27 mouse cellular contexts compared by ENCODE assay signal in the genomic region with DNA sequence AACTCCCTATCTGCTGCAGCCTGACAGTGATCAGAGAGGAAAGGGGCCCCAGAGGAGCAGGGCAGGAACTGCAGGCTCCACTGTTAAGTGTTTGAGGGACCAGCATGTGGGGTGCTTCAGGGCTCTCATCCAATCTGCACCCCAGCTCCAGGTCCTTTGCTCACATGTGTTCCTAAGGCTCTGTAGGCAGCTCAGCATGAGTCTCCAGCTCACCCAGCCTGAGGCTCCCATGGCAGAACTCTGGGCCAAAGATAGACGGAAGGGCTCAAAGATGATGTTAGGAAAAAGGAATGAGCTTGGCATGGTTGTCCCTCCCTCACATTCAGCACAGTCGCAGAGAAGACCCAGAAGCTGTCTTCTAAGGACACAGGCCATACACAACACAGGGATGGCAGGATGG. TPM values are rescaled to one million over a fixed set of nuclear protein-coding genes. Genes with fewer than 3 reads are reported as not detected.
A peak's percentile ranks its signal among the peaks of the same experiment; 100 is the strongest.
DNase-seq lines count a peak whose midpoint lies in the region; ATAC-seq and TF ChIP-seq lines count a peak whose summit lies in the region.
"Had no signal": no experiment of that assay in that cellular context is flagged by ENCODE, and none has a peak within 500 bp of the region (broad histone marks: within the 10 kb centered on the region; RNA-seq: fewer than 3 reads in every experiment).

No protein-coding gene starts in this region.

- no peak for ATAC-seq in limb, embryonic 12.5 days (ENCODE audit: insufficient number of reproducible peaks, insufficient read depth, low FRiP score, low TSS enrichment, low read depth)
- no peak for ATAC-seq in limb, embryonic 14.5 days (ENCODE audit: low FRiP score, low read depth)
- ATAC-seq: CD4-positive, CD25-positive, alpha-beta regulatory T cell, adult 4 months; forebrain, embryonic 14.5 days had no signal

- TF ChIP-seq POLR2A in brain, embryonic 14.5 days (IDR thresholded peaks at IDR 0.05; ENCODE audit: borderline replicate concordance, extremely low read depth, insufficient read depth, insufficient read length, poor library complexity, severe bottlenecking) = no peak
- no peak for TF ChIP-seq POLR2A in limb, embryonic 14.5 days (IDR thresholded peaks at IDR 0.05; ENCODE audit: borderline replicate concordance, extremely low read depth, insufficient read depth, insufficient read length)

- intact Hi-C loops in heart, postnatal 25 days (cut with DNase I) = no loop called here

- H3K36me3 ChIP-seq in heart, embryonic 10.5 days = no peaks in the 10 kb centered on the region
- no peaks in the 10 kb centered on the region for H3K36me3 ChIP-seq in limb, embryonic 12.5 days
- H3K36me3 ChIP-seq in limb, embryonic 10.5 days = no peaks in the 10 kb centered on the region
- no peaks in the 10 kb centered on the region for H3K36me3 ChIP-seq in limb, embryonic 14.5 days (ENCODE audit: control insufficient read depth, insufficient read depth, low read length)
- H3K36me3 ChIP-seq: G1E; neural tube, embryonic 15.5 days had no signal

- H3K27ac ChIP-seq in heart, embryonic 10.5 days = peak overlapping the region; percentile 53; the same call in 1 of the 2 replicates
- H3K27ac ChIP-seq in limb, embryonic 12.5 days = 0 out of 2 replicates have a peak overlapping the region, but pooled peaks have one; percentile 84
- H3K27ac ChIP-seq in limb, embryonic 10.5 days = no peak overlapping the region
- H3K27ac ChIP-seq in limb, embryonic 14.5 days (replicated peaks; ENCODE audit: low read depth, low read length) = peak overlapping the region; percentile 63
- H3K27ac ChIP-seq: neural tube, embryonic 15.5 days had no signal

- no peak overlapping the region for H3K9ac ChIP-seq in limb, embryonic 12.5 days (replicated peaks)
- no peak overlapping the region for H3K9ac ChIP-seq in limb, embryonic 14.5 days (ENCODE audit: low read depth, low read length, severe bottlenecking)
- H3K9ac ChIP-seq: neural tube, embryonic 15.5 days had no signal

- H3K27me3 ChIP-seq in heart, embryonic 10.5 days (ENCODE audit: insufficient read depth, poor library complexity, severe bottlenecking) = no peaks in the 10 kb centered on the region
- H3K27me3 ChIP-seq in limb, embryonic 12.5 days = no peaks in the 10 kb centered on the region
- no peaks in the 10 kb centered on the region for H3K27me3 ChIP-seq in limb, embryonic 10.5 days (ENCODE audit: low read depth, poor library complexity, severe bottlenecking)
- H3K27me3 ChIP-seq in limb, embryonic 14.5 days (ENCODE audit: control insufficient read depth, insufficient read depth, low read length) = no peaks in the 10 kb centered on the region
- H3K27me3 ChIP-seq: neural tube, embryonic 15.5 days had no signal

- DNase-seq in heart, embryonic 10.5 days (ENCODE audit: low spot score) = no peak
- DNase-seq in heart, postnatal 25 days (ENCODE audit: low spot score) = no peak
- DNase-seq in limb, embryonic 10.5 days (ENCODE audit: low spot score) = no peak
- no peak for DNase-seq in brain, embryonic 14.5 days (ENCODE audit: low read depth)
- DNase-seq in limb, embryonic 14.5 days (ENCODE audit: low spot score) = no peak
- no peak for DNase-seq in urinary bladder, postnatal 14 days (ENCODE audit: low spot score)
- DNase-seq in right cerebral cortex, adult 2 months (ENCODE audit: low spot score in 2 of 2) = no peak
- DNase-seq: cerebellum, adult 2 months; lung, adult 18-20 months; midbrain, embryonic 14.5 days; right cerebral cortex, postnatal 4 days; thymus, postnatal 25 days had no signal

- H3K9me3 ChIP-seq in heart, embryonic 10.5 days = no peaks in the 10 kb centered on the region
- no peaks in the 10 kb centered on the region for H3K9me3 ChIP-seq in limb, embryonic 12.5 days
- H3K9me3 ChIP-seq in limb, embryonic 10.5 days (replicated peaks) = no peaks in the 10 kb centered on the region
- no peaks in the 10 kb centered on the region for H3K9me3 ChIP-seq in limb, embryonic 14.5 days (ENCODE audit: control insufficient read depth, low read length)
- H3K9me3 ChIP-seq: G1E; neural tube, embryonic 15.5 days had no signal

- no peak overlapping the region for H3K4me3 ChIP-seq in heart, embryonic 10.5 days
- no peak overlapping the region for H3K4me3 ChIP-seq in limb, embryonic 12.5 days (replicated peaks)
- H3K4me3 ChIP-seq in limb, embryonic 10.5 days = no peak overlapping the region
- H3K4me3 ChIP-seq in limb, embryonic 14.5 days (replicated peaks; ENCODE audit: low read length) = no peak overlapping the region
- H3K4me3 ChIP-seq: myocyte; neural tube, embryonic 15.5 days had no signal

- no peak overlapping the region for H3K4me2 ChIP-seq in limb, embryonic 12.5 days
- H3K4me2 ChIP-seq in limb, embryonic 14.5 days (replicated peaks; ENCODE audit: low read depth, low read length, severe bottlenecking) = no peak overlapping the region
- H3K4me2 ChIP-seq: neural tube, embryonic 15.5 days had no signal

- WGBS in heart, embryonic 10.5 days = 67% methylated on average over 2 of the region's 2 CpGs
- 76% methylated on average over 2 of the region's 2 CpGs for WGBS in limb, embryonic 12.5 days
- 85% methylated on average over 2 of the region's 2 CpGs for WGBS in limb, embryonic 10.5 days
- WGBS in limb, embryonic 14.5 days = 50% methylated on average over 2 of the region's 2 CpGs

- peaks cover 30% of the 10 kb centered on the region for H3K4me1 ChIP-seq in heart, embryonic 10.5 days
- peaks cover 38% of the 10 kb centered on the region for H3K4me1 ChIP-seq in limb, embryonic 12.5 days (replicated peaks)
- peaks cover 20% of the 10 kb centered on the region for H3K4me1 ChIP-seq in limb, embryonic 10.5 days
- peaks cover 50% of the 10 kb centered on the region for H3K4me1 ChIP-seq in limb, embryonic 14.5 days (ENCODE audit: control insufficient read depth, insufficient read depth, low read length)

- peak; percentile 16; the same call in 1 of the 2 replicates for TF ChIP-seq CTCF in brain, embryonic 14.5 days (IDR thresholded peaks at IDR 0.05; ENCODE audit: borderline replicate concordance, extremely low read depth, insufficient read depth, insufficient read length)

RNA-seq across cellular contexts. Expression of a gene that starts 16.0 kb away (rescaled TPM):
- polyA plus RNA-seq in heart, embryonic 10.5 days (2016; fragmentation: Nextera tagmentation; extraction: Ambion mirVana) = not detected in 2 replicates
- total RNA-seq in heart, postnatal 25 days (2021) = not detected
- not detected in 2 replicates for polyA plus RNA-seq in limb, embryonic 12.5 days (2016; fragmentation: Nextera tagmentation; extraction: Ambion mirVana)
- not detected in 2 replicates for polyA plus RNA-seq in limb, embryonic 10.5 days (2016; fragmentation: Nextera tagmentation; extraction: Ambion mirVana)
- polyA plus RNA-seq in brain, embryonic 14.5 days (2012; rRNA removed) = not detected in 2 replicates
- not detected in 2 replicates for polyA plus RNA-seq in limb, embryonic 14.5 days (2012; rRNA removed)
- polyA plus RNA-seq in limb, embryonic 14.5 days (2014; fragmentation: Nextera tagmentation; extraction: Ambion mirVana) = not detected in 2 replicates
- total RNA-seq: adrenal gland, adult 2 months; layer of hippocampus, adult 18-20 months; left cerebral cortex, adult 18-20 months had no signal
- polyA plus RNA-seq: adrenal gland, adult 2 months; cerebellum, adult 2 months; cortical plate, adult 2 months; forebrain, embryonic 14.5 days; G1E; hindbrain, embryonic 11.5 days; intestine, embryonic 14.5 days; kidney, embryonic 16.5 days; limb, embryonic 11.5 days; midbrain, embryonic 14.5 days; myocyte; testis, adult 2 months had no signal

RNA-seq across cellular contexts. Expression of a gene that starts 30.0 kb away (rescaled TPM):
- 0.17 and 0.21 TPM in 2 replicates for polyA plus RNA-seq in heart, embryonic 10.5 days (2016; fragmentation: Nextera tagmentation; extraction: Ambion mirVana)
- total RNA-seq in heart, postnatal 25 days (2021) = 1 to 10 TPM; 4.3 to 5.5 TPM
- 0.41 TPM in 1 of 2 replicates, not detected in the other for polyA plus RNA-seq in limb, embryonic 12.5 days (2016; fragmentation: Nextera tagmentation; extraction: Ambion mirVana)
- polyA plus RNA-seq in limb, embryonic 10.5 days (2016; fragmentation: Nextera tagmentation; extraction: Ambion mirVana) = 0.09 TPM in 1 of 2 replicates, not detected in the other
- 3.9 and 4.7 TPM in 2 replicates for polyA plus RNA-seq in brain, embryonic 14.5 days (2012; rRNA removed)
- 8.4 and 10.8 TPM in 2 replicates for polyA plus RNA-seq in limb, embryonic 14.5 days (2012; rRNA removed)
- polyA plus RNA-seq in limb, embryonic 14.5 days (2014; fragmentation: Nextera tagmentation; extraction: Ambion mirVana) = 6.0 and 7.0 TPM in 2 replicates
- polyA plus RNA-seq: CD4-positive, CD25-positive, alpha-beta regulatory T cell, adult 4 months; G1E had no signal

RNA-seq across cellular contexts. Expression of a gene that starts 46.8 kb away (rescaled TPM):
- 5.7 and 5.8 TPM in 2 replicates for polyA plus RNA-seq in heart, embryonic 10.5 days (2016; fragmentation: Nextera tagmentation; extraction: Ambion mirVana)
- total RNA-seq in heart, postnatal 25 days (2021) = 1 to 10 TPM; 3.0 to 4.2 TPM
- polyA plus RNA-seq in limb, embryonic 12.5 days (2016; fragmentation: Nextera tagmentation; extraction: Ambion mirVana) = 9.1 and 10.2 TPM in 2 replicates
- 7.2 TPM in 2 replicates for polyA plus RNA-seq in limb, embryonic 10.5 days (2016; fragmentation: Nextera tagmentation; extraction: Ambion mirVana)
- polyA plus RNA-seq in brain, embryonic 14.5 days (2012; rRNA removed) = 10.5 and 13.4 TPM in 2 replicates
- polyA plus RNA-seq in limb, embryonic 14.5 days (2012; rRNA removed) = 44.0 and 59.1 TPM in 2 replicates
- polyA plus RNA-seq in limb, embryonic 14.5 days (2014; fragmentation: Nextera tagmentation; extraction: Ambion mirVana) = 4.7 and 5.1 TPM in 2 replicates
